Mouse (Mus musculus): ENCODE results near the gene Fgfr2. TPM values are rescaled to one million over a fixed set of nuclear protein-coding genes. Genes with fewer than 3 reads are reported as not detected.

Fgfr2 gene
- polyA plus RNA-seq, 1 experiment from 2014 or later = 34.1 TPM

GRCm38 (mm10) chr7:132760589-132761180 lies 362.5 kb downstream of the Fgfr2 start:
- Histone ChIP-seq H3K27ac (ENCODE audit: poor library complexity, severe bottlenecking) (no peak overlapping the region), H3K9ac (no peak overlapping the region), H3K4me1 (replicated peaks) (peaks cover 23% of the 10 kb centered on the region), H3K27me3 (replicated peaks) (no peaks in the 10 kb centered on the region), H3K4me3 (no peak overlapping the region), H3K36me3 (peaks cover 30% of the 10 kb centered on the region), H3K4me2 (no peak overlapping the region), H3K9me3 (replicated peaks) (no peaks in the 10 kb centered on the region)
- 89% methylated on average over 6 of the region's 6 CpGs for WGBS
- no peak for ATAC-seq (ENCODE audit: insufficient number of reproducible peaks, low FRiP score)

- H3K4me1 ChIP-seq (replicated peaks) = peaks cover 20% of the 10 kb centered on the region
- no peak overlapping the region for H3K9ac ChIP-seq
- peaks cover 30% of the 10 kb centered on the region for H3K36me3 ChIP-seq
- no peaks in the 10 kb centered on the region for H3K9me3 ChIP-seq (replicated peaks)
- no peak for ATAC-seq (ENCODE audit: insufficient number of reproducible peaks, low FRiP score)
- H3K4me2 ChIP-seq = no peak overlapping the region
- H3K4me3 ChIP-seq = no peak overlapping the region
- 89% methylated on average over 6 of the region's 6 CpGs for WGBS
- H3K27ac ChIP-seq (ENCODE audit: poor library complexity, severe bottlenecking) = no peak overlapping the region
- H3K27me3 ChIP-seq (replicated peaks) = no peaks in the 10 kb centered on the region
Observed at GRCm38 (mm10) chr7:132759926-132760325, 363.2 kb downstream of the Fgfr2 start.

GRCm38 (mm10) chr7:132759405-132759891 lies 363.7 kb downstream of the Fgfr2 start:
- no peak overlapping the region for H3K4me2 ChIP-seq
- H3K4me1 ChIP-seq (replicated peaks) = peaks cover 22% of the 10 kb centered on the region
- 0 out of 2 replicates have a peak, but pooled peaks have one; percentile 17 for ATAC-seq (ENCODE audit: insufficient number of reproducible peaks, low FRiP score)
- H3K27ac ChIP-seq (ENCODE audit: poor library complexity, severe bottlenecking) = no peak overlapping the region
- H3K9ac ChIP-seq = no peak overlapping the region
- WGBS = 95% methylated on average over 22 of the region's 22 CpGs
- peaks cover 30% of the 10 kb centered on the region for H3K36me3 ChIP-seq
- no peaks in the 10 kb centered on the region for H3K9me3 ChIP-seq (replicated peaks)
- H3K27me3 ChIP-seq (replicated peaks) = no peaks in the 10 kb centered on the region
- H3K4me3 ChIP-seq = no peak overlapping the region

GRCm38 (mm10) chr7:132758875-132759274 lies 364.3 kb downstream of the Fgfr2 start:
- H3K4me3 ChIP-seq = no peak overlapping the region
- no peak overlapping the region for H3K9ac ChIP-seq
- no peaks in the 10 kb centered on the region for H3K27me3 ChIP-seq (replicated peaks)
- WGBS = 80% methylated on average over 5 of the region's 5 CpGs
- H3K36me3 ChIP-seq = peaks cover 30% of the 10 kb centered on the region
- peaks cover 28% of the 10 kb centered on the region for H3K4me1 ChIP-seq (replicated peaks)
- H3K9me3 ChIP-seq (replicated peaks) = no peaks in the 10 kb centered on the region
- no peak overlapping the region for H3K4me2 ChIP-seq
- no peak overlapping the region for H3K27ac ChIP-seq (ENCODE audit: poor library complexity, severe bottlenecking)
- no peak for ATAC-seq (ENCODE audit: insufficient number of reproducible peaks, low FRiP score)

GRCm38 (mm10) chr7:132756325-132756724 lies 366.8 kb downstream of the Fgfr2 start:
- peaks cover 27% of the 10 kb centered on the region for H3K36me3 ChIP-seq
- 89% methylated on average over 5 of the region's 5 CpGs for WGBS
- H3K27me3 ChIP-seq (replicated peaks) = no peaks in the 10 kb centered on the region
- H3K4me3 ChIP-seq = no peak overlapping the region
- H3K9ac ChIP-seq = no peak overlapping the region
- no peak overlapping the region for H3K27ac ChIP-seq (ENCODE audit: poor library complexity, severe bottlenecking)
- no peaks in the 10 kb centered on the region for H3K9me3 ChIP-seq (replicated peaks)
- ATAC-seq (ENCODE audit: insufficient number of reproducible peaks, low FRiP score) = no peak
- H3K4me1 ChIP-seq (replicated peaks) = peaks cover 37% of the 10 kb centered on the region
- H3K4me2 ChIP-seq = no peak overlapping the region

- H3K9ac ChIP-seq = no peak overlapping the region
- H3K4me3 ChIP-seq = no peak overlapping the region
- H3K4me2 ChIP-seq = no peak overlapping the region
- peak overlapping the region; percentile 59 for H3K27ac ChIP-seq (ENCODE audit: poor library complexity, severe bottlenecking)
- H3K4me1 ChIP-seq (replicated peaks) = peaks cover 38% of the 10 kb centered on the region
- no peaks in the 10 kb centered on the region for H3K9me3 ChIP-seq (replicated peaks)
- H3K27me3 ChIP-seq (replicated peaks) = no peaks in the 10 kb centered on the region
- H3K36me3 ChIP-seq = peaks cover 20% of the 10 kb centered on the region
- WGBS = 26% methylated on average over 3 of the region's 3 CpGs
- peak; percentile 61; the same call in 1 of the 2 replicates for ATAC-seq (ENCODE audit: insufficient number of reproducible peaks, low FRiP score)
Observed at GRCm38 (mm10) chr7:132754389-132754750, 368.8 kb downstream of the Fgfr2 start.

- H3K36me3 ChIP-seq = peaks cover 15% of the 10 kb centered on the region
- H3K4me2 ChIP-seq = no peak overlapping the region
- H3K4me1 ChIP-seq (replicated peaks) = peaks cover 38% of the 10 kb centered on the region
- peak overlapping the region; percentile 59 for H3K27ac ChIP-seq (ENCODE audit: poor library complexity, severe bottlenecking)
- 58% methylated on average over 4 of the region's 4 CpGs for WGBS
- ATAC-seq (ENCODE audit: insufficient number of reproducible peaks, low FRiP score) = no peak; the same call in 1 of the 2 replicates
- H3K9me3 ChIP-seq (replicated peaks) = no peaks in the 10 kb centered on the region
- H3K9ac ChIP-seq = no peak overlapping the region
- H3K4me3 ChIP-seq = no peak overlapping the region
- no peaks in the 10 kb centered on the region for H3K27me3 ChIP-seq (replicated peaks)
Observed at GRCm38 (mm10) chr7:132753518-132754388, 369.4 kb downstream of the Fgfr2 start.

- Histone ChIP-seq H3K4me3 (no peak overlapping the region), H3K36me3 (no peaks in the 10 kb centered on the region), H3K9me3 (replicated peaks) (no peaks in the 10 kb centered on the region), H3K4me1 (replicated peaks) (peaks cover 38% of the 10 kb centered on the region), H3K9ac (no peak overlapping the region), H3K27me3 (replicated peaks) (no peaks in the 10 kb centered on the region), H3K27ac (ENCODE audit: poor library complexity, severe bottlenecking) (no peak overlapping the region), H3K4me2 (no peak overlapping the region)
- ATAC-seq (ENCODE audit: insufficient number of reproducible peaks, low FRiP score) = no peak
- WGBS = 45% methylated on average over 2 of the region's 2 CpGs
Observed at GRCm38 (mm10) chr7:132751716-132752115, 371.4 kb downstream of the Fgfr2 start.

- 89% methylated on average over 11 of the region's 11 CpGs for WGBS
- no peaks in the 10 kb centered on the region for H3K9me3 ChIP-seq (replicated peaks)
Observed at GRCm38 (mm10) chr7:132749504-132749903, 373.6 kb downstream of the Fgfr2 start.

GRCm38 (mm10) chr7:132748076-132748769 lies 374.9 kb downstream of the Fgfr2 start:
- Histone ChIP-seq H3K27me3 (replicated peaks) (no peaks in the 10 kb centered on the region), H3K4me3 (no peak overlapping the region), H3K4me1 (replicated peaks) (peaks cover 9% of the 10 kb centered on the region), H3K4me2 (no peak overlapping the region), H3K36me3 (no peaks in the 10 kb centered on the region), H3K9me3 (replicated peaks) (no peaks in the 10 kb centered on the region), H3K27ac (ENCODE audit: poor library complexity, severe bottlenecking) (no peak overlapping the region), H3K9ac (no peak overlapping the region)
- ATAC-seq (ENCODE audit: insufficient number of reproducible peaks, low FRiP score) = no peak
- 73% methylated on average over 3 of the region's 3 CpGs for WGBS

More at GRCm38 (mm10) chr7:132749504-132749903, 373.6 kb downstream of the Fgfr2 start:
- Histone ChIP-seq H3K4me1 (replicated peaks) (peaks cover 21% of the 10 kb centered on the region), H3K27ac (ENCODE audit: poor library complexity, severe bottlenecking) (no peak overlapping the region), H3K9ac (no peak overlapping the region), H3K27me3 (replicated peaks) (no peaks in the 10 kb centered on the region), H3K36me3 (no peaks in the 10 kb centered on the region), H3K4me3 (no peak overlapping the region), H3K4me2 (no peak overlapping the region)
- ATAC-seq (ENCODE audit: insufficient number of reproducible peaks, low FRiP score) = no peak

GRCm38 (mm10) chr7:132747096-132747495 lies 376.1 kb downstream of the Fgfr2 start:
- Histone ChIP-seq H3K9ac (no peak overlapping the region), H3K4me1 (replicated peaks) (peaks cover 9% of the 10 kb centered on the region), H3K4me3 (no peak overlapping the region), H3K36me3 (no peaks in the 10 kb centered on the region), H3K9me3 (replicated peaks) (no peaks in the 10 kb centered on the region), H3K27me3 (replicated peaks) (no peaks in the 10 kb centered on the region), H3K4me2 (no peak overlapping the region), H3K27ac (ENCODE audit: poor library complexity, severe bottlenecking) (no peak overlapping the region)
- ATAC-seq (ENCODE audit: insufficient number of reproducible peaks, low FRiP score) = no peak
- WGBS = 62% methylated on average over 6 of the region's 6 CpGs
